Mouse (Mus musculus): ENCODE results near the gene Lsm2.
"Not testable (repeated sequence)": the region's sequence is repeated elsewhere in the genome, so short reads cannot be mapped to it uniquely, and the experiment has no call there.

Gene Lsm2

GRCm38 (mm10) chr17:34995192-34995591 lies 13.5 kb downstream of the Lsm2 start:
- DNase-seq, result not testable (repeated sequence)

GRCm38 (mm10) chr17:34995927-34996326 lies 14.3 kb downstream of the Lsm2 start:
- DNase-seq, result not testable (repeated sequence)

DNA sequence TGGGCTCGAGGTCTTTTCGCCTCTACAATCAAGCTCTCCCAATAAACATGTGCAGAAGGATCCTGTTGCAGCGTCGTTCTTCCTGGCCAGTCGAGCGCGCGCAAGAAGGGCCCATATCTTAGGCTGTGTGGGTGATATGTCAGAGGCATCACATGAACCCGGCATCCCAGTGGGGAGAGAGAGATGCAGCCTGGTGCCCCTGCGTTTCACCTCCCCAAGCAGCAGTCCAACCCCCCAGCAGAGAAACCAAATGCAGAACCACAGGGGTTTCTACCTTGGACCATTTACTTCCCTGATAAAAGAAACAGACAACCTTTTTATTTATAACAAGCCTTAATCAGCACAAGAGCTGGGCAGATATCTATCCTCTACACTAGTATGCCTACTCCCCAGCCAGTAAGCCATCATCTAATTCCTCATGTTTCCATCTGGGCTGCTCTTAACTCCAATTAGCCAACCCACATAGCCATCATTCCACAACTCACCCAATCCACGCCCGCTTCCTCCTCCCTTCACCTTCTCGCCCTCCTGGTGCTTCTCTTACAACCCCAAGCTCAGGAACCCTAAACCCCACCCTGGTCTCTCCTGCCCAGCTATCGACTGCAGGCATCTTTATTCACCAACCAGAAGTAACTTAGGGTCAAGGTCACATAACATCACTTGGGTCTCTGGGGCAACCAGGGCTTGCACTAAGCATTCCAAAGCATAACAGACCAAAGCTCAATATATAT lies 14.9 kb downstream of the Lsm2 start:
- DNase-seq, result no peak

DNA sequence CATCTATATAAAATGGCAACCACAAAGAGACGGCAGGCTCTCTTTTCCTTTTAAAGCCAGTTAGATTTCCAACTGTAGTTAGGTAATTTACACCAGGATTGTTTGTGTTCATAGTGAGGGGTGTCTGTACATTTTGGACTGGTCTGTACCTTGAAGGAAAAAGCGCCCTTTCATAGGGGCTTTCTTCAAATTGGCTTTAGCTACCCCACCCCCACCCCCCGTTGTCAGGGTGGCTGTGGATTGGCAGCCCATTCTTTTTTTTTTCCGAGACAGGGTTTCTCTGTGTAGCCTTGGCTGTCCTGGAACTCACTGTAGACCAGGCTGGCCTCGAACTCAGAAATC lies 15.5 kb downstream of the Lsm2 start:
- DNase-seq, result no peak

- no peak for DNase-seq
Measured at GRCm38 (mm10) chr17:34998526-34999430, 17.1 kb downstream of the Lsm2 start.

- not testable (repeated sequence) for DNase-seq
Measured at GRCm38 (mm10) chr17:34999871-35000716, 18.4 kb downstream of the Lsm2 start.

GRCm38 (mm10) chr17:35000717-35001451 lies 19.2 kb downstream of the Lsm2 start, which contains the start of gene Vars:
Gene Vars, plus strand, starts transcription at chr17:35000987.
- DNase-seq, result peak; percentile 90

- DNase-seq, result peak in 1 of 2 experiments; percentile 49
Measured at GRCm38 (mm10) chr17:35001452-35002152, 19.9 kb downstream of the Lsm2 start.

GRCm38 (mm10) chr17:35002153-35002865 lies 20.6 kb downstream of the Lsm2 start:
- peak in 1 of 2 experiments; percentile 38 for DNase-seq

DNA sequence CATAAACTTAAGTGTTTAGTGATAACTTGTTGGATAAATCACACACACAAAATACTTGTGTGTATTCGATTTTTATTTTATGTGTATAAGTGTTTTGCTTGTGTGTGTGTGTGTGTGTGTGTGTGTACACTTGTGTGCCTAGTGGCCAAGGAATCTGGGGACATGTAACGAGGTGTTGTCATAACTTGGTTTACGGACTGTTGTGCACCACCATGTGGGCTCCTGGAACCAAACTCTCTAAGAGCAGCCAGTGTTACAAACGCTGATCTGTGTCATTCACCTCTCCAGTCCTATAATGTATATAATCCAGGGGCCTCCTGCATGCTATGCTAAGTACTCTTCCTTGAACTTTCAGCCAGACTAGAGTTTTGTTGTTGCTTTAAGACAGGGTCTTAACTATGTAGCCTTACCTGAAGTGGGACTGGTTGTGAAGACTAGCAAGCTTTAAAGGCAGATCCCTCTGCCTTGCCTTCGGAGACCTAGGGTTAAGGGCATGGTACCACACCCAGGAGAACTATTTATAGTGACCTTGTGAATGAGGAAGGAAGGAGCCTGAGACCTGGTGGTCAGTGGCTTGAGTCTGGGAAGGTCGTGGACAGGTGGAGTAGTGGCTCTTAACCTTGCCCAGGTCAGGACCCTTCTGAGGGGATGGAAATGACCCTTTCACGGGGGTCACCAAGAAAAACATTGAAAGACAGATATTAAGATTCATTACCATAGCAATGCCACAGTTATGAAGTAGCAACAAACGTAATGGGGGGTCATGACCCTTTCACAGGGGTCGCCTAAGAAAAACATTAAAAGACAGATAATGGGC lies 21.6 kb downstream of the Lsm2 start:
- peak in 1 of 2 experiments; percentile 13 for DNase-seq

DNA sequence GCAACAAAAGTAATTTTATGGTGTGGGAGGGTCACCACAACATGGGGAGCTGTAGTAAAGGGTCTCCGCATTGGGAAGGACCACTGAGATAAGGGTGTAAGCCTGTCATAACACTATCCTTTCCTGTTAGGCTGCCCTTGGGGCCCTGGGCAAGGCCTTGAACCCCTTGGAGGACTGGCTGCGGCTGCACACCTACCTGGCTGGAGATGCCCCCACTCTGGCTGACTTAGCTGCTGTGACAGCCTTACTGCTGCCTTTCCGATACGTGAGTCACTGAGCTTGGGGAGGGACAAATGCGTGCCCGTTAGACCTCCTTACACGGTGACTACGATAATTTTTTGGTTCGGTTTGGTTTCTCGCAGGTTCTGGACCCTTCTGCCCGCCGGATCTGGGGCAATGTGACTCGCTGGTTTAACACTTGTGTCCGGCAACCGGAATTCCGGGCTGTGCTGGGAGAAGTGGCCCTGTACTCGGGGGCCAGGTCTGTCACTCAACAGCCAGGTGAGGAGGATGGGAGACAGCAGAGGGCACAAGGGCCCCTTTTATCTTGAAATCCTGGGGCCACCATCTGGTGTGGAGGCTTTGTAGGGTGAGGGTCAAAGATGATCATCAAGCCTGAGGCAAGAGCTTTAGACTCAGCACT lies 22.5 kb downstream of the Lsm2 start:
- DNase-seq, result peak in 1 of 2 experiments; percentile 8

DNA sequence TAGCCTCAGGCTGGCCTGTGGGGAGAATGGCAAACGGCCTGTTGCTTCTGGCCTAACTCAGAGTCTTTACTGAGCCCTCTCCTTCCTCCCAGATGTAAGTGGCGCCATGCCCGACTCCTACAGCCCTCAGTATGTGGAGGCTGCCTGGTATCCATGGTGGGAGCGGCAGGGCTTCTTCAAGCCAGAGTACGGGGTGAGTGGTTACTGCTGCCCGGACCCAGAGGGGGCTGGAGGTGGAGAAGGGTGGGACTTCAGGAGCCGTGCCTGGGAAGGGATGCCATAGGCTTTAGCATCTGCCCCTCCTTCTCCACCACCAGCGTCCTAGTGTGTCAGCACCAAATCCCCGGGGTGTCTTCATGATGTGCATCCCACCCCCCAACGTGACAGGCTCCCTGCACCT lies 23.5 kb downstream of the Lsm2 start:
- DNase-seq, result peak in 1 of 2 experiments; percentile 18

GRCm38 (mm10) chr17:35005902-35006301 lies 24.2 kb downstream of the Lsm2 start:
- DNase-seq, result not testable (repeated sequence)

DNA sequence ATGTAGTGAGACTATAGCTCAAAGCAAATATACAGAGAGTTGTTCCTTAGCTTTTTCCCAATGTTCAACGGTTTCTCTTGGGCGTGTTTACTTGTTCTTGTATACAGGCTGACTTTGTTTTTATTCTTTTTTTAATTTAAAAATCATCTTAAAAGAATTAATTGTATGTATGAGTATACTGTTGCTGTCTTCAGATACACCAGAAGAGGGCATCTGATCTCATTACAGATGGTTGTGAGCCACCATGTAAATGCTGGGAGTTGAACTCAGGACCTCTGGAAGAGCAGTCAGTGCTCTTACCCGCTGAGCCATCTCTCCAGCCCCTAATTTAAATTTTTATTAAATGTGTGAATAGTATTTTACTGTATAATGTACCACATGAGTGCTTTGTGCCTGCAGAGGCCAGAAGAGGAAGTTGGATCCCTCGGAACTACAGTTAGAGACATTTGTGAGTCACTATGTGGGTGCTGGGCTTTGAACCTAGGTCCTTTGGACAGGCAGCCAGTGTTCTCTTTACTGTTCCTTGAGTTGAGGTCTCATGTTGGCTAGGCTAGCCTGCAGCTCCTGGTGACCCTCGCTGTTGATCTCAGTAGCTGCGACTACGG lies 25.8 kb downstream of the Lsm2 start:
- peak in 1 of 2 experiments; percentile 4 for DNase-seq

- peak; percentile 83 to 87 for DNase-seq
Measured at GRCm38 (mm10) chr17:35009586-35009985, 27.9 kb downstream of the Lsm2 start.

GRCm38 (mm10) chr17:35011440-35011839 lies 29.8 kb downstream of the Lsm2 start:
- DNase-seq, result peak; percentile 10 to 17

DNA sequence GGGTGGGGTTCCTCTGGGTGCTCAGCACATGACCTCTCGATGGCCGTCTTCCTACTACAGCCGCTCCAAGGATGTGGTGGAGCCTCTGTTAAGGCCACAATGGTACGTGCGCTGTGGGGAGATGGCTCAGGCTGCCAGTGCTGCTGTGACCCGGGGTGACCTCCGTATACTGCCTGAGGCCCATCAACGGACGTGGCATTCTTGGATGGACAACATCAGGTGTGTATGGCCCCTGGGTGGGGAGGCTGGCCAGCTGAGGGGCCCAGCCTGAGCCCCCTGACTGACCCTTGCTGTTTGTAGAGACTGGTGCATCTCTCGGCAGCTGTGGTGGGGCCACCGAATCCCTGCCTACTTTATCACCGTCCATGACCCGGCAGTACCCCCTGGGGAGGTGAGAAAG lies 30.8 kb downstream of the Lsm2 start:
- DNase-seq, result peak in 1 of 2 experiments; percentile 16

DNA sequence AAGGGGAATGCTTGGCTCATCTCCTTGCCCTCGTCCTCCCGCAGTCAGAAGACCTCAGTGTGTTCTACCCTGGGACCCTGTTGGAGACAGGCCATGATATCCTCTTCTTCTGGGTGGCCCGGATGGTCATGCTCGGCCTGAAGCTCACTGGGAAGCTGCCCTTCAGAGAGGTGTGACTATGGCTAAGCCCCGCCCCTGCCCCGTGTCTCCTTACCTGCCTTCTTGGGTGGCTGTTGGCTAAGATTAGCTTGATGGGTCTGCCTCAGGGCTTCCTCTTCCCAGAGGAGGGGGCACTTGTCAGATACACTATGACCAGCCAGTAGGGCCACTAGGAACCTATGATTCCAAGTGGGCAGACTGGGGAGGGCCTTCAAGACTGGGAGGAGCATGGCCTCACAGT lies 31.6 kb downstream of the Lsm2 start:
- DNase-seq, result peak in 1 of 2 experiments; percentile 25

DNA sequence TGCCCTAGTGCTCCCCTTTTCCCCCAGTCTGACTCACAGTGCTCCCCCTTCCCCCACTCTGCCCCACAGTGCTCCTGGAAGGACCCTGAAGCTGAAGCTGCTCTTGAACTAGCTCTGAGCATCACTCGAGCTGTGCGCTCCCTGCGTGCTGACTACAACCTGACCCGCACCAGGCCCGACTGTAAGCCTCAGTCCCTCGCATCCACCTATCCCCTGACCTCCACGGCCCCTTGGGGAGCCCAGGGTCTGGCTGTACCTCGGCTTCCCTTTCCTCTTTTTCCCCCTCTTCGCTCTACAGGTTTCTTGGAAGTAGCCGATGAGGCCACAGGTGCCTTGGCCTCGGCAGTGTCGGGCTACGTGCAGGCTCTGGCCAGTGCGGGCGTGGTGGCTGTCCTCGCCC lies 33.6 kb downstream of the Lsm2 start:
- peak in 1 of 2 experiments; percentile 27 for DNase-seq
